Mouse (Mus musculus) megakaryocyte progenitor cell, adult 5-6 weeks (primary cell): Measurements from ENCODE around the gene Pabpn1. TPM values are rescaled to one million over a fixed set of nuclear protein-coding genes. Genes with fewer than 3 reads are reported as not detected.

Experiments used
- ATAC-seq: replicated peaks from 2 replicates; pipeline ENCODE4 v1.8.0; 2016; ENCODE audit warnings: mild to moderate bottlenecking, moderate TSS enrichment, inconsistent platforms; ENCODE audit not compliant: poor library complexity
- total RNA-seq, 2 experiments: library from RNA; stranded (forward) in 1 of 2; stranded (reverse) in 1 of 2; fragments of 157-497, 149-512 nt in 1 of 2; fragments of 200-1000 nt in 1 of 2; gene quantifications; 2 replicates each; pipeline versions ENCODE4 v1.2.3 to v1.2.4; 2015 to 2017

Gene Pabpn1
- total RNA-seq, 2 experiments from 2014 or later, result 113 to 320 TPM

DNA sequence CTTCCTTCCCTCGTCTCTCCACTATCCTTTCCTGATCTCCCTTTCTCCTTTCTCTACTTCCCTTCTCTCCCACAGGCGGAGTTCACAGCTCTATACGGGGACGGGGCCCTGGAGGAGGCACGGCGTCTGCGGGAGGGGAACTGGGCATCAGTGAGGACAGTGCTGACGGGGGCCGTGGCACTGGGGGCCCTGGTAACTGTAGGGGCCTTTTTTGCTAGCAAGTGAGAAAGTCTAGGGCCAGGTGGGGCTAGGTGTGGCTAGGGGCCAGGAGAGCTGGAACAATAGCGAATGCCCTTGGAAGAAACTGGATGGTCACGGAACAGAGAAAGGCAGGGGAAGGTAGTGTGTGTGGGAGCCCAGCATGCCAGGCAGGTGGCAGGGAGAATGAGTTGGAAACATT is 7.0 kb upstream of the Pabpn1 start:
- ATAC-seq, result no peak

DNA sequence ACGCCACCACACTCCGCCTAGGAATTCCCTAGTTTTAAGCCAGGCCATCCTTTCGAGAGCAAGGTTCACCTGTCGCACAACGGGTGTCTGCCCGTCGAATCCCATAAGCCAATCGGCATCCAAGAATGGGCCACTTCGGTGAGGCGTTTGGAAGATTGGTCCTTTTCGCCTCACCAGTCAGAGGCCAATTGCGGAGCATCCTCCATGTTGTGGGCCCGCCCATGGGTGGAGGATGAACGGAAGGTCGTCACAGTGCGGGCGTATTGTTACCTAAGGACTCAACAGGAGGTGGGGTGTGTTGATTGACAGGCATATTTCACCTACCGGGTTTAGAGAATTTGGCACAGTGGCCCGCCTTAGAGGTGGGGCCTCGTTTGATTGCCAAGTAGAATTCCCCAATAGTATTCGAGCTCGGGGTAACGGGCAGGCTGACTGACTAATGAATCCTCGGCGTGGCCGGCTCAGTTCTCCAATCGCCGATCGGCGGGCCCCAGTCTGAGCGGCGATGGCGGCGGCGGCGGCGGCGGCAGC is 1.4 kb downstream of the Pabpn1 start:
- ATAC-seq, result peak; percentile 97

DNA sequence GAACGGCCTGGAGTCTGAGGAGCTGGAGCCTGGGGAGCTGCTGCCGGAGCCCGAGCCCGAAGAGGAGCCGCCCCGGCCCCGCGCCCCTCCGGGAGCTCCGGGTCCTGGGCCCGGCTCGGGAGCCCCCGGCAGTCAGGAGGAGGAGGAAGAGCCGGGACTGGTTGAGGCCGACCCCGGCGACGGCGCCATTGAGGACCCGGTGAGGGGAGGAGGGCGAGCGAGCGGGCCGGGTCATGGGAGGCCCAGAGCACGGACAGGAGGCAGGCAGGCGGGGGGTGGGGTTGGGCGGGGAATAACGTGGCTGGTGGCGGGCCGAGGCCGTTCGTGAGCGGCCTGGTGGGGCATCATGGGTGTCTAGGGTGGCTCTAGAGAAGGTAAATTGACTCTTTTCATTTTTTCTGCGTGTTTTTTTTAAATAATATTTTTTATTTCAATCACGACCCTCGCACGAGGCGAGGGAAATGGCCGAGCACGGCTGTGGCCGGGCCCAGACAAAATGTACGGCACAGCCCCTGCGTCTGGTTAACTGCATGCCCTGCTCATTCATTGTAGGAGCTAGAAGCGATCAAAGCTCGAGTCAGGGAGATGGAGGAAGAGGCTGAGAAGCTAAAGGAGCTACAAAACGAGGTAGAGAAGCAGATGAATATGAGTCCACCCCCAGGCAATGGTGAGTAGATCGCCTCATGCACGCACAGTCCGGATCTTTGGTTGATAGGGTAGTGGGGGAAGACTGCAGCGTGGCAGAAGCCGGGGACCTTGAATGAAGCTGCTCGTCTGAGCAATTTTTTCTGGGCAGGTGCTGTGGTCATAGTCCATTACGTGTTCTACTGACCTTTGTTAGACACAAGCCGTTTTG is 2.2 kb downstream of the Pabpn1 start:
- ATAC-seq, result peak; percentile 20

DNA sequence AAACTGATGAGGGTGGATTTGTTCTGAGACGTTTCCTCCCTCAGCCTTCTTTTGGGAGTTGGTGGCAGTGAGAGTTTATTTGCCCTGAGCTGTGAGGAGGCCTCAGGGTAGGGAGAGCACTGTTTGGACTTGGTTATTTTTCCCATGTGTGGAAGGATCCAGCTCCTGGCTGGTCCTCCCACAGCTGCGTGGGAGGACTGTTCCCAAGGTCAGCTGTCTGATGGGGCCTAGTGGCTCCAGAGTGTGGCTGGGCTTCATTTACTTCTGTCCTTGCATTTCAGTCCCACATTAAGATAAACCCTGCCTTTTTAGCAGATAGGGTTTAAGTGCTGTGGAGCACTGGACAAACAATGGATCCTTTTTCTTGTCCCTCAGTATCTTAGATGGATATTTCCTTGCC is 5.1 kb downstream of the Pabpn1 start:
- ATAC-seq, result no peak

DNA sequence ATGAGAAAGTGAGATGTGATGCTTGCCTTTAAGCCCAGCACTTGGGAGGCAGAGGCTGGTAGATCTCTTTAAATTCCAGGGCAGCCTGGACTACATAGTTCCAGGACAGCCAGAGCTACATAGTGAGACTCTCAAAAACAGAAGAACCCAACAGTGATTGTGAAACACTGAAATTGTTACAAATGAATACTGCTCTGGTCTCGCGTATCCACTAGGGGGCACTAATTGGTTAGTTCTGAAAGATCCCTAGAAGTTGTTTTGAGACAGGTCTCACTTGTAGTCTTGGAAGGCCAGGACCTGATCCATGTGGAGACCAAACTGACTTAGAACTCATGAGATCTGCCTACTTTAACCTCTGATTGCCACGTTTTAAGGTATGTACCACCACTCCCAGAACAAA is 8.1 kb downstream of the Pabpn1 start:
- peak; percentile 88 for ATAC-seq

DNA sequence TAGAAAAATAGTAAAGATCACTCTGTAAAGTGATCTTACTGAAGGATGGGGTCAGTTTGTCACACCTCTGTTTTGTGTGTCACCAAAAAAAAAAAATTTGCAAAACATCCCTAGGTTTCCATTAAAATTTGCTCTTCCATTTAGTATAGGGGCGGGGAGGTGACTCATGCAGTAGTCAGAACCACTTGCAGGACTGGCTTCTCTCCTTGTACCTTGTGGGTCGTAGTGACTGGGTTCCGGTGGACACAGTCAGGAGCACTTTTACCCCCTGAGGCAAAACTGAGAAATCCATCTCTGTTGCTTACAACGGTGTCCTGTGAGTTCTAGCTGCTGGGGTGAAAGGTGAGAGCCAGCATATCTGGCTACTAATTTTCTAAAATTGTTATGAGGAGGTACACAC is 11.3 kb downstream of the Pabpn1 start:
- no peak for ATAC-seq

DNA sequence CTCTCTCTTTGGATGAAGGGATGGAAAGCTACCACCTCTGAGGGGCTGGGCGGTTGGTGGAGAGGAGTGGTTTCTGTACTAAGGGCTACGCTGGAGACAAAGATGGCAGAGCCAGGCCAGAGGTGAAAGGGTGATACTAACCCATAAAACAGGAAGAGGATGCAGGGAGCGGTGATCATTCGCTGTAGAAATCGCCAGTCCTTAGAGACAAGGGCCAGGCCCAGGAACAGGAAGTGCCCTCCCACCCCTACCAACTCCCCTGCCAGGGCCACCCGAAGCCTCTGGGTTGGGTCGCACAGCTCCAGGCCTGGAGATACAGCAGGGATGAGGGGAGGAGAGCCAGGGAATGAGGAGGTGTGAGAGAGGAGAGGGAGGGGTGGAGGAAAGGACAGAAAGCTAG is 16.4 kb downstream of the Pabpn1 start:
- peak; percentile 42; the same call in 1 of the 2 replicates for ATAC-seq

DNA sequence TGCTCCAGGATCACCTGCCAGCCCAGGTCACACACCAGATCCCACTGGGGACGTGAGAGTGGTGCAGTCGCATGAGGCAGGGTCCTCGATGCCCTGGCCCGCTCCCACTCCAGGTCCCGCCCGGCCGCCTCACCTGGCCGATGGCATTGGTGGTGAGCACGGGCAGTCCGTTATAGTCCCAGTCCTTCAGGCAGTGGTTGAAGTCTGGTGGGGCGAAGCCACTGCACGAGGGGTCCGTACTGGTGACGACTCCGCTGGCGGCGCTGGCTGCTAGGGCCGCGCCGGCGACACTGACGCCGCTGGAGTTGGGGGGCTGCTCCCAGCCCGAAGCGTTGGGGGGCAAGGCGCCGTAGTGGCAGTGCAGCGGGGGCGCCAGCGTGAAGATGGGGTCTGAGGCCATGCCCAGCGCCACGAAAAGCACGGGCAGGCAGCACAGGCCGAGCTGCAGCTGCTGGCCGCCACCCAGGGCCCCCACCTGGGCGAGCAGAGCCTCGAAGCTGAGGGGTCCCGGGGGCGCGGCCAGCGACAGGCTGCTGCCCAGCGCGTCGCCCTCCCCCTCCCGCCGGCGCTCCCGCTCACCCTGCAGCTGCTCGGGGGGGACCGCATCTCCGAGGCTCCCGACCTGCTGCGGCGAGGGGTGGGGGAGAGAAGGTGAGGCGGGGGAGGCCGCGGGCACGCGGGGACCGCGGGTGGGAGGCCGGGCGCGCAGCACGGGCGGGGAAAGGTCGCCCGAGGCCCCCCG is 20.0 kb downstream of the Pabpn1 start:
- no peak for ATAC-seq

DNA sequence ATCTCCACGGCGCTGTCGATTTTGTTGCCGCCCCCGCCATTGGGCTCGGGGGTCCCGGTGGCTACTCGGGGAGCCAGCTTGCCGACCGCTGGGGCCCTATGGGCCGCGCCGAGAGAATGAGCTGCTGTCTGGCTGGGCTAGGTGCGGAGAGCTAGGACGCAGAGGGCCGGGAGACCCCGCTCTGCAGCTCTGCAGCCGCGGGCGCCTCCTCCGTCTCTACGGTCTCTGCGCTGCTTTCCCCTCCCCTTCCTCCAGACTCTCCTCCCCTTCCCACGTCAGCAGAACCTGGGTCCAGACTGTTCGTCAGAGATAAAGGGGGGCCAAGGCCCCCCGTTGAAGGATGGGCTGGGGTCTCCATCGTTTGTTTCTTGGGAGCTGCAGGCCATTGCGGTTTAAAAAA is 20.6 kb downstream of the Pabpn1 start, which contains the start of gene Slc22a17:
Gene Slc22a17 (minus strand): TSS at position 247 of the 400 bp plus-strand sequence.
- peak; percentile 70 for ATAC-seq

DNA sequence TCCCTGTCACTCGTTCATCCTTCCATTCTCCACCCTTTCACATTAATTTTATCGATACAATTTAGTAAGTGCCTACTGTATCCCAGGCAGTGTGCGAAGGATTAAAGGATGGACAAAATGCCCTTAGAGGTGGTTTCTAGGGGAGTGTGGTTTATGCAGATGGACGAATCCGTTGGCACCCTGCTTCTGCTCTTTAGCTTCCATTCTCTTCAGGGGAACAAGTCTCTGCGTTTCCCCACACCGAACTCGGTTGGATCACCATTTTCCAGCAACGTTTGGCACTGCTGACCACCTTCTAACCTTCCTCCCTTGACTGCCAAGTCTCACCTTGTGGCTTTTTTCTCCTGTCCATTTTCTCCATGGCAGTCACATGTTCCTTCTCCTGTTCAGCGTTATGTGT is 21.0 kb downstream of the Pabpn1 start:
- no peak for ATAC-seq

DNA sequence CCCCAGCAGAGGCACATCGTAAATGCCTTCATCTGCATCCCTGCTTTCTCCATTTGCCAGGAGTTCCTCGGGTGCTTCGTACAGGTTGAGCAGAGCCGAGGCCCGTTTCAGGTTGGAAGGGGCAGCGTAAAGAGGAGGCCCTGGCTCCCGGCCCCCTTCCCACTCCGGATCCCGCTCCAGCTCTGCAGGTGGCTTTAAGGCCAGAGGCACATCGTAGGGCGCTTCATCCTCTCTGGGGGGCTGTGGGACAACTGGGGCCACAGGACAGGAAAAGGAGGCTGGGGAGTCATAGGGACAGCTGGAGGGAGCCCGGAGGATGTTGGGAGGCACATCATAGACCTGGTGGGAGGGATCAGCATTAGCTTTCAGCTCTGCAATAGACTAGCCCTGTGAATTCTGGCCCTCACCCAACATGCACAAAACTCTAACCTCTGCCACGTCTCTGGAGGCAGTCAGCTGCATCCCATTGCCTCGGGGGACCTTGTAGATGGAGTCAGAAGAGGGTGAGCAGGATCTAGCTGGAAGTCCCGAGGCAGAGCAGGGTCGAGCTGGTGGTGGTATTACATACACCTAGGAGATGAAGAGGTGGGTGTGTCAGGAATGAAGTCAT is 27.9 kb downstream of the Pabpn1 start:
- no peak for ATAC-seq

DNA sequence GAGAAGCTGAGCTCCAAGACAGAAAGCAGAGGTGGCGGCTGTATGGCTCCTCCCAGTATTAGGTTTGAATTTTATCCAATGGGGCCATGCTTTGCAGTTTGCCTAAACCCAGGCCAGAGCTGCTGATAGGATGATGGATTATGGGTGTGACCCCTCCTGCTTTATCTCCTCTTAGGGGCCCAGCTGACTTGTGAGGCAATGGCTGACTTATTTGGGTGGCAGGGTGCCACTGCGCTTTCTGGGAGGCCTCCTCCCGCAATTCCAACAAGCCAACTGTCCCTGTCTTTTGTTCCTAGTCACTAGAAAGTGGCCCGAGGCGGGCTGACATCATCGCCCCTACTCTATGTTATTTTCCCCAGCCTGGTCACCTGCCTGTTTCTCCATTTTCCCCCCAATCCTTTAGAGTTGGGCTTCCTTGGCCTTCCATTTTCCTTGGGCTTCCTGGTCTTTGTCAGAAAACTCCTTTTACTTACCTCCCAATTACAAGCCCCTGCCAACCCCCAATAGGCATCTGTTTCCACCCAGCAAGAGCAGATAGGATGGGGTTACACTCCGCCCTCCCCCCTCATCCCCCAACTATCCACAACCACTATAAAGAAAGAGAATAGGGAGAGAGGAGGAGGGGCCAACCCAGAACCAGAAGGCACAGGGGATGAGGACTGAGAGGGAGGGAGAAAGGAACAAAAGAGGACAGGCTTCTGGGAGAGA is 32.5 kb downstream of the Pabpn1 start:
- ATAC-seq, result peak; percentile 67

DNA sequence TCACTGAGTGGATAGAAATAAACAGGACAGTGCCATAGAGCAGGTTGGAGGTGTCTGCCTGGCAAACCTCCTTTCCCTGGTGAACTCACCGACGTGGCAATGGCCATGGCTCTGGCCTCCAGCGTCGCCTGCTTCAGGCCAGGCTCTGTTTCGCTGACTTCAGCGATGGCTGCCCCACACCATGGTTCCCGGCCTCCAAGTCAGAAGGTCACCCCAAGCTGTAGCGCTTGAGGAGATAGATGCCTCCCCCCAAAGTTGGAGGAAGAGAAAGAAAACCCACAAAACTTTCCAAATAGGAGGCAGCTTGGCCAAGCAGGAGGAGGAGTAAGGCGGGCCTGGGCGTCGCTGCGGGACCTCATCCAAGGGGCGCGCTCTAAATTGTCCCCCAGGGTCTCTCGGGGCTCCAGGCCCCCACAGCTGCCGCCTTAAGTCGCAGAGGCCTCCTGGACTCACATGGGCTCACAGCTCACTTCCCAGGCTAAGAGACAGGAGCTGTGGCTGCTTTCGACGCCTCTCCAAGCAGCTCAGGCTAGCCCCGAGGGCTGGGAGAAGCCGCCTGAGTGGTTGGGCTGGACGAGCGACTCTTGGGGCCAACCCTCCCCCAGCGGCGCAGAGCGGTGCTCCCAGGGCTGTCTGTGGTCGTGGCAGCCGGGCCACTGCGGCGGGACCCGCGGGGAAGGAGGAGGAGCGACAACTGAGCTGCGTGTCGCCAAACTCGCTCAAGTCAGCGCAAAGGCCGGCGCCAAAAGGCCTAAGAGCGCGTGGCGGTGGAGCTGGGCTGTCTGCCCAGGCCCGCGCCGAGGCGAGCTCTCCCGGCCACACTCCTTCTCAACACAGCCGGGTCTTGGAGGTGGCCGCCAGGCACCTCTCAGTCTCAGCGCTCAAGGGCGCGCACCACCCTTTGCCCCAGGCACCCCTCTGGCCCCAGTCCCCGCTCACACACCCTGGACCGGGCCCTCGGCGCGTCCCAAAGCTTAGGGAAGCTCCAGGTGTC is 33.3 kb downstream of the Pabpn1 start, which contains the start of gene Efs:
Gene Efs (minus strand): TSS at position 778 of the 994 bp plus-strand sequence.
- peak; percentile 35 for ATAC-seq

DNA sequence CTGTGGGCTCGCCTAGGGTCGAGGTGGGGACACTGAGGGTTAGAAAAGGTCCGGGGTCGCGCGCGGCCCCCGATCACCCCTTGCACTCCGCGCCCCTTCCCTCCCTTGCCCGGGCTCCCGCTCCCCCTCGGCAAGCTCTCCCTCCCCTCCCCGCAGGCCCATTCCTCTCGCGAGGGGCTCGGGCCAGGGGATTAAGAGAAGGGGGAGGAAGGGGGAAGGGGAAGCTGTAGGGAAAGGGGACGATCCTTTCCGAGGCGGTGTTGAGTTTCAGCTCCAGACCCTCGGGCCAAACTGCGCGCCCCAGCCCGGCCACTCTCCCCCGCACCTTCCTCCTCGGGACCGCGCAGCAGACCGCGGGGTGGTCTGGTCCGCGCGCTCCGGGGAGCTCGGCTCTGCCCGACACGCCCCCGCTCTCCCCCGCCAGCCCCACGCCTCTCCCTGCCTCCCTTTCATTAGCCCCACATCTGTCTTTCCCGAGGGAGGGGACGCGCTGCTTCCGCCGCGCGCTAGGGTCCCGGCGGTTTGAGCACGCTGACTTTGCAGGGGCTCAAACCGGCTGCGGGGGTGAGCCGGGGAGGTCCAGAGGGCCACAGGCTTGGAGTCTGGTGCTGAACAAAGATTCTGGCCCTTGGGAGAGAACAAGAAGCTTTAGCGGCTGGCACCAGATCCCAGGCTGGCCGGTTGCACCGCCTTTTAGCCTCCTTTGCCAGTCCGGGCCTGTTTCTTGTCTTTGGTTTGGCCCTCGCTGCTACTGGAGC is 34.3 kb downstream of the Pabpn1 start:
- ATAC-seq, result no peak

DNA sequence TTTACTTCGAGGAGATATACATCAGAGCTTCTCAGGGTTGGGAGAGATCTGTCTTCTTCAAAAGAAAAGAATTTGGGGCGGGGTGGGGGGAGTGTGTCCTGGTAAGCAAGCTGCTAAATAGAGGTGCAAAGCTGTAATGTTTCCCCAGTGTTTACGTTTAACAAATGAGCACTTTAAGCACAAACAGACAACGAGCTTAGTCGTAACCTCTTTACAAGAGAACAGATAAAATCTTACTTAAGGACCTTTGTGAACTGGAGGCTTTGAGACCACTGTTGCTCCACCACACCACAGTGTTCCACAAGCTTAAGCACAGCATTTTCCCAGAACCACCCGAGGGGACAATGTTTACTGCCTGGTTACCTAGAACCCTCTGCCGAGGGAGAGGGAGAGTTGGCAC is 35.0 kb downstream of the Pabpn1 start:
- no peak for ATAC-seq

DNA sequence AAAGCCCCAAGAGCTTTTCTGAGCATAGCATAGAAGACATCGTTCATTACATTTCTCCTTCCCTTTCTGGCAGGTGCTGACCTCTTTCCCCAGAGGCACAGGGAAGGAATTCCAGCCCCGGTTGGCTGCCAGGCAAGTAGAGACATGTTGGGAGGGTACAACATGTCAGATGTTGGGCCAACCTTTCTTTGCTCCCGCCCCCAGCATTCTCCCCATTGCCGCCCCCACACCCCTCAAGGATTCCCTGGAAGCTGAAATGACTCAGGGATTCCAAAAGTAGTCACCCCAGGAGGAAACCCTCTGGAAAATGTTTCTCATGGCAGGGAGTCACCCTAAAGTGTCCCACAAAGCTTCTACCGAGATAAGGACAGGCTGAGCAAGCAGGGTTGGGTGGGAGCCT is 37.5 kb downstream of the Pabpn1 start:
- no peak for ATAC-seq

DNA sequence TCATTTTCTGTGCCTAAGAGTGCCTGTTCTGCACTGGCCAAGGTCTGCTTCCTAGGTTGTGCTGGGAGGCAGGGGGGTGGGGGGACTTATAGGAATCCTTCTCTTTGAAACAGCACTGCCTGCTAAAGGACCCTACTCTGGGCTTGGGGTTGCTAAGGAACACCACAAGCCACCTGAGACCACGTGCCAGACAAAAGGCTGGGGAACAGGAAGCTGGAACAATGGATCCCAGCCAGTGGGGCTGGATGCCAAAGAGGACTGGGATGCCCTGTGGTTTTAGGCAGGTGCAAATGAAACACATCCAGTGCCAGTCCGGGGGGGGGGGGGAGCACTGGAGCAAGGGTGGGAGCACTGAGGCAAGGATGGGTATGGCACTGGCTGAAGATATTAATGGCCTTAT is 38.1 kb downstream of the Pabpn1 start:
- ATAC-seq, result no peak

DNA sequence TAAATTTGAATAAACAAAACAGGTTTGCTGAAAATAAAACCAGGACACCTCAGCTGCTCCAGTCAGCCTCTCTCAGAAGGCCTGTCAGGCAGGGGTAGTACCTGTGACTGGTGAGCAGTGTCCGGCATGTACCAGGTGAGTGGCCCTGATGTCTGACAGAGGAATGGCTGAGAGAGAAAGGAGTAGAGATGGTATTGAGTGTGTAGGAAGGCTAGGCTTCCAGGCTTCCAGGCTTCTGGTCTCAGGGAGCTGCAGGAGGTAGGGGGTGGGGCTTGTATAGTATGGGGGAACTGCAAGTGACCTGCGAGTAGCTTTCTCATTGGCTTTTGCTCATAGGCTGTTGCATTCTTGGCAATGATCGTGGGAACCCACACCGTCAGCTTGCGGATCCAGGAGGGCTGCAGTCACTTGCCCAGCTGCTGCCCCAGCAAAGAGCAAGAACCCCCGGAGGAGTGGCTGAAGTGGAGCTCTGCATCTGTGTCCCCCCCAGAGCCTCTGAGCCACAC is 40.4 kb downstream of the Pabpn1 start, which contains the start of gene Il25:
Gene Il25 (plus strand): TSS at position 51 of the 506 bp plus-strand sequence.
- no peak for ATAC-seq
